In the genomic region with DNA sequence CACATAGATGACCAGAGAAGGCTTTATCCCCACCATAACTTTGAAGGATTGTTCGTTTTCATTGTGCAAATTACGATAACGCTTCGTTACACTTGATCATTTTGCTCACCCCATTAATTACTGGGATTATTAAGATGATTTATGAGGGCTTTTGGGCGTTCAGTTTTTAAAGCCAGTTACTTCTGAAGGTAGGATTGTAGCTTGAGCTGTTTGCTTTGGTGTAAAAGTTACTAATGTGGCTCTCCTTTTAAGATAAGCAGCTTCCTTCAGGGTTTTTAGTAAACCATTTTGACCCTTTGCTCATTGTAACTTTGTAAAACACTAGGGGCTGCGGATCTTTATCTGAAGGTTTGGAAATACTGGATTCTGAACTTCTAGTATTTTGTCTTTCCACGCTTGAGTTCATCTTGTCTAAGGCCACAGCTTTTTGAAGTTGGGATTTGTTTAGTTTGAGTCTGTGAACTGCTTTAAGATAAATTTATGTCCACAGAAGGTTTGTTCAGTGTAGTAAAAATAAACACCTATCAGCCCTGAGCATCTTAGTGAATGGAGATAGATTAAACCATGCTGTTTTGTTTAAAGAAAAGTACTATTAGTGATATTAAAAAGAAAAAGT, we compare ENCODE assay signal across 8 mouse cellular contexts. TPM values are rescaled to one million over a fixed set of nuclear protein-coding genes. Genes with fewer than 3 reads are reported as not detected.
DNase-seq lines count a peak whose midpoint lies in the region; ATAC-seq and TF ChIP-seq lines count a peak whose summit lies in the region.

No protein-coding gene starts in this region.

- no peaks in the 10 kb centered on the region for H3K36me3 ChIP-seq in spleen, adult 2 months (ENCODE audit: control insufficient read depth, insufficient read depth, low read length)
- H3K36me3 ChIP-seq in limb, embryonic 14.5 days (ENCODE audit: control insufficient read depth, insufficient read depth, low read length) = peaks cover 8% of the 10 kb centered on the region
- no peaks in the 10 kb centered on the region for H3K36me3 ChIP-seq in stomach, embryonic 16.5 days (ENCODE audit: control insufficient read depth, insufficient read depth, low read length)

- H3K4me2 ChIP-seq in limb, embryonic 14.5 days (replicated peaks; ENCODE audit: low read depth, low read length, severe bottlenecking) = peak overlapping the region; percentile 79
- H3K4me2 ChIP-seq in stomach, embryonic 16.5 days (ENCODE audit: low read depth, low read length) = peak overlapping the region; percentile 77

- no peaks in the 10 kb centered on the region for H3K9me3 ChIP-seq in limb, embryonic 14.5 days (ENCODE audit: control insufficient read depth, low read length)
- H3K9me3 ChIP-seq in stomach, embryonic 16.5 days (replicated peaks; ENCODE audit: control insufficient read depth, low read length) = no peaks in the 10 kb centered on the region

- DNase-seq in cerebellum, adult 2 months = no peak
- DNase-seq in cerebellum, postnatal 4 days (ENCODE audit: low spot score in 2 of 2) = no peak
- DNase-seq in spleen, adult 2 months (ENCODE audit: low read depth in 1 of 2, low spot score in 2 of 2) = no peak
- DNase-seq in spleen, postnatal 36 days (ENCODE audit: low spot score in 2 of 2) = no peak
- DNase-seq in limb, embryonic 14.5 days (ENCODE audit: low spot score) = no peak
- no peak for DNase-seq in retina, postnatal 1 day
- DNase-seq in thymus, postnatal 10 days (ENCODE audit: low spot score in 2 of 2) = no peak

- TF ChIP-seq CTCF in cerebellum, adult 2 months (IDR thresholded peaks at IDR 0.05; ENCODE audit: borderline replicate concordance, insufficient read depth, low read depth, low read length) = no peak
- TF ChIP-seq CTCF in spleen, adult 2 months (IDR thresholded peaks at IDR 0.05; ENCODE audit: extremely low read depth, insufficient read depth, insufficient read length, insufficient replicate concordance) = no peak

- ATAC-seq in limb, embryonic 14.5 days (ENCODE audit: low FRiP score, low read depth) = no peak
- no peak for ATAC-seq in stomach, embryonic 16.5 days (ENCODE audit: insufficient read depth, low FRiP score)

- H3K4me3 ChIP-seq in cerebellum, adult 2 months (replicated peaks; ENCODE audit: insufficient read depth, low read depth, low read length) = peak overlapping the region; percentile 72
- peak overlapping the region; percentile 83 for H3K4me3 ChIP-seq in spleen, adult 2 months (ENCODE audit: extremely low read depth, insufficient read depth, insufficient read length)
- H3K4me3 ChIP-seq in limb, embryonic 14.5 days (replicated peaks; ENCODE audit: low read length) = peak overlapping the region; percentile 97
- peak overlapping the region; percentile 86 for H3K4me3 ChIP-seq in stomach, embryonic 16.5 days (replicated peaks; ENCODE audit: low read length)

- no peak for TF ChIP-seq POLR2A in cerebellum, adult 2 months (IDR thresholded peaks at IDR 0.05; ENCODE audit: borderline replicate concordance, insufficient read depth, low read length)
- TF ChIP-seq POLR2A in spleen, adult 2 months (IDR thresholded peaks at IDR 0.05; ENCODE audit: low read depth, low read length) = no peak
- TF ChIP-seq POLR2A in limb, embryonic 14.5 days (IDR thresholded peaks at IDR 0.05; ENCODE audit: borderline replicate concordance, extremely low read depth, insufficient read depth, insufficient read length) = no peak

- H3K27ac ChIP-seq in cerebellum, adult 2 months (ENCODE audit: insufficient read depth, low read length) = 0 out of 2 replicates have a peak overlapping the region, but pooled peaks have one; percentile 57
- H3K27ac ChIP-seq in spleen, adult 2 months (ENCODE audit: insufficient read depth, low read length) = peak overlapping the region; percentile 89; the same call in 1 of the 2 replicates
- peak overlapping the region; percentile 97; the same call in 1 of the 2 replicates for H3K27ac ChIP-seq in limb, embryonic 14.5 days (replicated peaks; ENCODE audit: low read depth, low read length)
- peak overlapping the region; percentile 96 for H3K27ac ChIP-seq in stomach, embryonic 16.5 days (ENCODE audit: low read length)

- H3K4me1 ChIP-seq in cerebellum, adult 2 months (ENCODE audit: control insufficient read depth, insufficient read depth, low read length) = peaks cover 5% of the 10 kb centered on the region
- peaks cover 7% of the 10 kb centered on the region; the same call in 1 of the 2 replicates for H3K4me1 ChIP-seq in spleen, adult 2 months (ENCODE audit: control insufficient read depth, insufficient read depth, insufficient read length)
- peaks cover 13% of the 10 kb centered on the region for H3K4me1 ChIP-seq in limb, embryonic 14.5 days (ENCODE audit: control insufficient read depth, insufficient read depth, low read length)
- peaks cover 27% of the 10 kb centered on the region for H3K4me1 ChIP-seq in stomach, embryonic 16.5 days (ENCODE audit: control insufficient read depth, insufficient read depth, low read length)

- WGBS in cerebellum, adult 2 months = 4% methylated on average over 7 of the region's 7 CpGs
- WGBS in spleen, adult 2 months = 2% methylated on average over 7 of the region's 7 CpGs
- WGBS in limb, embryonic 14.5 days = 3% methylated on average over 7 of the region's 7 CpGs
- WGBS in stomach, embryonic 16.5 days = 1% methylated on average over 7 of the region's 7 CpGs

- peak overlapping the region; percentile 100 for H3K9ac ChIP-seq in limb, embryonic 14.5 days (ENCODE audit: low read depth, low read length, severe bottlenecking)
- peak overlapping the region; percentile 96 for H3K9ac ChIP-seq in stomach, embryonic 16.5 days (ENCODE audit: low read length)

- H3K27me3 ChIP-seq in cerebellum, adult 2 months (ENCODE audit: control insufficient read depth, insufficient read depth, low read length) = no peaks in the 10 kb centered on the region
- H3K27me3 ChIP-seq in spleen, adult 2 months (ENCODE audit: control insufficient read depth, insufficient read depth, low read length) = no peaks in the 10 kb centered on the region
- H3K27me3 ChIP-seq in limb, embryonic 14.5 days (ENCODE audit: control insufficient read depth, insufficient read depth, low read length) = no peaks in the 10 kb centered on the region
- no peaks in the 10 kb centered on the region for H3K27me3 ChIP-seq in stomach, embryonic 16.5 days (ENCODE audit: control insufficient read depth, insufficient read depth, low read length)

RNA-seq across cellular contexts. Expression of a gene that starts 1.4 kb away (rescaled TPM):
- polyA plus RNA-seq in cerebellum, adult 2 months (2012; rRNA removed) = 49.6 and 53.0 TPM in 2 replicates
- polyA plus RNA-seq in spleen, adult 2 months (2012; rRNA removed) = 34.9 and 43.1 TPM in 2 replicates
- polyA plus RNA-seq in limb, embryonic 14.5 days (2012; rRNA removed) = 69.5 and 86.3 TPM in 2 replicates
- 83.8 and 91.1 TPM in 2 replicates for polyA plus RNA-seq in limb, embryonic 14.5 days (2014; fragmentation: Nextera tagmentation; extraction: Ambion mirVana)
- polyA plus RNA-seq in stomach, embryonic 16.5 days (2015; fragmentation: Nextera tagmentation; extraction: Ambion mirVana) = 73.3 and 79.7 TPM in 2 replicates
